Mouse (Mus musculus) spleen, adult 2 months (tissue): ENCODE data around the gene Mcpt2.

Experiments used
- CTCF ChIP-seq: fragments of 200-500 bp; IDR thresholded peaks from 2 replicates; pipeline ENCODE4 v1.5.1; 2011; ENCODE audit warnings: mild to moderate bottlenecking, inconsistent platforms; ENCODE audit not compliant: insufficient read depth, insufficient read length, insufficient replicate concordance; ENCODE audit errors: extremely low read depth
- POLR2A ChIP-seq: fragments of 200-500 bp; IDR thresholded peaks from 2 replicates; pipeline ENCODE4 v1.6.1; 2011; ENCODE audit warnings: low read depth, low read length, inconsistent platforms

- TF ChIP-seq POLR2A: no peak
- no peak for TF ChIP-seq CTCF
Measured at GRCm38 (mm10) chr14:56057722-56058121, 15.9 kb downstream of the Mcpt2 start.
